Mouse (Mus musculus) frontal cortex, postnatal 14 days (tissue): ENCODE data around the gene Sp6.

Experiments
- DNase-seq, 2 experiments: peaks; one replicate each; pipeline ENCODE4 v3.0.0; 2022; ENCODE audit warnings: low spot score in 2 of 2

The Sp6 gene

GRCm38 (mm10) chr11:97063274-97063920 is 50.2 kb downstream of the Sp6 start:
- no peak for DNase-seq

- no peak for DNase-seq
Measured at GRCm38 (mm10) chr11:97063921-97064295, 50.7 kb downstream of the Sp6 start.

- DNase-seq, result no peak
Measured at GRCm38 (mm10) chr11:97065538-97066295, 52.5 kb downstream of the Sp6 start.

- DNase-seq, result no peak
Measured at GRCm38 (mm10) chr11:97066656-97067360, 53.6 kb downstream of the Sp6 start.

GRCm38 (mm10) chr11:97069333-97069732 is 56.1 kb downstream of the Sp6 start:
- no peak for DNase-seq

GRCm38 (mm10) chr11:97069770-97070169 is 56.6 kb downstream of the Sp6 start:
- no peak for DNase-seq

- DNase-seq, result no peak
Measured at GRCm38 (mm10) chr11:97071129-97071528, 57.9 kb downstream of the Sp6 start.

- DNase-seq, result peak in 1 of 2 experiments; percentile 43
Measured at GRCm38 (mm10) chr11:97072533-97072932, 59.3 kb downstream of the Sp6 start.

- DNase-seq, result no peak
Measured at GRCm38 (mm10) chr11:97074235-97074634, 61.0 kb downstream of the Sp6 start.
